Comparison of ENCODE assay signal across 21 mouse cellular contexts in genomic region chr12:84220951-84221891, GRCm38 (mm10). TPM values are rescaled to one million over a fixed set of nuclear protein-coding genes. Genes with fewer than 3 reads are reported as not detected.
DNase-seq lines count a peak whose midpoint lies in the region; ATAC-seq and TF ChIP-seq lines count a peak whose summit lies in the region.
"Had no signal": no experiment of that assay in that cellular context is flagged by ENCODE, and none has a peak within 500 bp of the region (broad histone marks: within the 10 kb centered on the region; RNA-seq: fewer than 3 reads in every experiment).

No protein-coding gene starts in this region.

- H3K4me1 ChIP-seq in forebrain, embryonic 13.5 days = peaks cover 61% of the 10 kb centered on the region
- peaks cover 15% of the 10 kb centered on the region for H3K4me1 ChIP-seq in forebrain, embryonic 11.5 days (replicated peaks; ENCODE audit: control insufficient read depth, insufficient read depth, low read length)
- peaks cover 36% of the 10 kb centered on the region for H3K4me1 ChIP-seq in liver, postnatal 0 days (ENCODE audit: insufficient read depth)
- peaks cover 61% of the 10 kb centered on the region for H3K4me1 ChIP-seq in liver, embryonic 12.5 days
- H3K4me1 ChIP-seq in midbrain, embryonic 16.5 days (ENCODE audit: control insufficient read depth, insufficient read depth, low read length) = peaks cover 17% of the 10 kb centered on the region
- peaks cover 9% of the 10 kb centered on the region for H3K4me1 ChIP-seq in lung, postnatal 0 days (ENCODE audit: insufficient read depth, low read depth, low read length)

- no peak for ATAC-seq in forebrain, embryonic 13.5 days
- ATAC-seq in forebrain, embryonic 11.5 days (replicated peaks; ENCODE audit: low FRiP score) = no peak
- no peak for ATAC-seq in liver, postnatal 0 days
- ATAC-seq in liver, embryonic 12.5 days = no peak
- no peak for ATAC-seq in midbrain, embryonic 16.5 days
- no peak for ATAC-seq in lung, postnatal 0 days

- H3K9me3 ChIP-seq in forebrain, embryonic 13.5 days (replicated peaks) = no peaks in the 10 kb centered on the region
- H3K9me3 ChIP-seq in forebrain, embryonic 11.5 days (ENCODE audit: control insufficient read depth, low read length) = no peaks in the 10 kb centered on the region
- no peaks in the 10 kb centered on the region for H3K9me3 ChIP-seq in liver, postnatal 0 days (ENCODE audit: low read length)
- no peaks in the 10 kb centered on the region for H3K9me3 ChIP-seq in liver, embryonic 12.5 days (replicated peaks)
- H3K9me3 ChIP-seq in midbrain, embryonic 16.5 days (replicated peaks; ENCODE audit: control insufficient read depth, low read length, poor library complexity, severe bottlenecking) = no peaks in the 10 kb centered on the region
- no peaks in the 10 kb centered on the region for H3K9me3 ChIP-seq in lung, postnatal 0 days (ENCODE audit: low read length)
- H3K9me3 ChIP-seq: embryonic facial prominence, embryonic 10.5 days; heart, embryonic 12.5 days; hindbrain, embryonic 15.5 days; limb, embryonic 15.5 days; neural tube, embryonic 15.5 days had no signal

- no peak overlapping the region for H3ac ChIP-seq in myocyte (ENCODE audit: control insufficient read depth, insufficient read length)

- DNase-seq in forebrain, embryonic 11.5 days (ENCODE audit: low spot score) = no peak
- DNase-seq in liver, postnatal 0 days = peak; percentile 24
- DNase-seq in lung, postnatal 0 days (ENCODE audit: low spot score) = no peak
- DNase-seq: cerebellum, adult 18-20 months; cerebellum, postnatal 36 days; gastrocnemius, postnatal 10 days; heart, adult 11 months; heart, postnatal 14 days; kidney, adult 11 months; kidney, postnatal 25 days; lung, adult 2 months; lung, postnatal 36 days had no signal

- H3K9ac ChIP-seq in forebrain, embryonic 13.5 days = no peak overlapping the region
- no peak overlapping the region for H3K9ac ChIP-seq in forebrain, embryonic 11.5 days (ENCODE audit: low read length)
- H3K9ac ChIP-seq in liver, postnatal 0 days (replicated peaks) = no peak overlapping the region
- H3K9ac ChIP-seq in liver, embryonic 12.5 days = no peak overlapping the region
- H3K9ac ChIP-seq in midbrain, embryonic 16.5 days (ENCODE audit: low read depth, low read length) = no peak overlapping the region
- H3K9ac ChIP-seq in lung, postnatal 0 days (replicated peaks; ENCODE audit: low read depth) = no peak overlapping the region
- H3K9ac ChIP-seq: hindbrain, embryonic 15.5 days; neural tube, embryonic 15.5 days had no signal

- H3K27ac ChIP-seq in forebrain, embryonic 13.5 days = peak overlapping the region; percentile 21
- no peak overlapping the region for H3K27ac ChIP-seq in forebrain, embryonic 11.5 days (ENCODE audit: low read depth, low read length)
- H3K27ac ChIP-seq in liver, postnatal 0 days (ENCODE audit: low read depth) = peak overlapping the region; percentile 64
- no peak overlapping the region for H3K27ac ChIP-seq in liver, embryonic 12.5 days
- H3K27ac ChIP-seq in midbrain, embryonic 16.5 days (ENCODE audit: low read length) = no peak overlapping the region
- H3K27ac ChIP-seq in lung, postnatal 0 days (ENCODE audit: low read length) = no peak overlapping the region

- H3K4me3 ChIP-seq in forebrain, embryonic 13.5 days = no peak overlapping the region
- H3K4me3 ChIP-seq in forebrain, embryonic 11.5 days (ENCODE audit: low read depth, low read length) = no peak overlapping the region
- no peak overlapping the region for H3K4me3 ChIP-seq in liver, postnatal 0 days (ENCODE audit: low read depth, low read length)
- no peak overlapping the region for H3K4me3 ChIP-seq in liver, embryonic 12.5 days
- H3K4me3 ChIP-seq in myocyte = peak overlapping the region; percentile 20
- H3K4me3 ChIP-seq in midbrain, embryonic 16.5 days (ENCODE audit: low read depth, low read length) = no peak overlapping the region
- H3K4me3 ChIP-seq in lung, postnatal 0 days (ENCODE audit: low read depth, low read length) = no peak overlapping the region

- no peak for TF ChIP-seq CTCF in liver, postnatal 0 days (IDR thresholded peaks at IDR 0.05; ENCODE audit: low read depth)
- no peak for TF ChIP-seq CTCF in lung, postnatal 0 days (IDR thresholded peaks at IDR 0.05)

- TF ChIP-seq POLR2A in myocyte (IDR thresholded peaks at IDR 0.05; ENCODE audit: insufficient read length, low read depth) = no peak

- H3K4me2 ChIP-seq in forebrain, embryonic 13.5 days = peak overlapping the region; percentile 20
- H3K4me2 ChIP-seq in forebrain, embryonic 11.5 days (ENCODE audit: low read depth, low read length, severe bottlenecking) = no peak overlapping the region
- H3K4me2 ChIP-seq in liver, postnatal 0 days (ENCODE audit: low read depth, low read length) = no peak overlapping the region
- H3K4me2 ChIP-seq in liver, embryonic 12.5 days = no peak overlapping the region
- peak overlapping the region; percentile 79 for H3K4me2 ChIP-seq in myocyte (ENCODE audit: low read depth)
- H3K4me2 ChIP-seq in midbrain, embryonic 16.5 days (ENCODE audit: low read length) = no peak overlapping the region
- H3K4me2 ChIP-seq in lung, postnatal 0 days (replicated peaks; ENCODE audit: low read depth, low read length) = no peak overlapping the region

- peaks cover 19% of the 10 kb centered on the region for H3K79me2 ChIP-seq in myocyte (ENCODE audit: control insufficient read depth, insufficient read depth)

- WGBS in forebrain, embryonic 13.5 days = 76% methylated on average over 14 of the region's 14 CpGs
- 80% methylated on average over 14 of the region's 14 CpGs for WGBS in forebrain, embryonic 11.5 days
- WGBS in liver, postnatal 0 days (ENCODE audit: insufficient replicate concordance) = 72% methylated on average over 14 of the region's 14 CpGs
- WGBS in liver, embryonic 12.5 days (ENCODE audit: insufficient replicate concordance) = 76% methylated on average over 14 of the region's 14 CpGs
- 77% methylated on average over 14 of the region's 14 CpGs for WGBS in midbrain, embryonic 16.5 days
- 87% methylated on average over 14 of the region's 14 CpGs for WGBS in lung, postnatal 0 days

- no peaks in the 10 kb centered on the region for H3K27me3 ChIP-seq in forebrain, embryonic 13.5 days
- no peaks in the 10 kb centered on the region for H3K27me3 ChIP-seq in forebrain, embryonic 11.5 days (ENCODE audit: control insufficient read depth, insufficient read depth, low read length)
- no peaks in the 10 kb centered on the region for H3K27me3 ChIP-seq in liver, postnatal 0 days (ENCODE audit: insufficient read depth, low read length)
- no peaks in the 10 kb centered on the region; the same call in none of the 2 replicates for H3K27me3 ChIP-seq in liver, embryonic 12.5 days (replicated peaks)
- no peaks in the 10 kb centered on the region for H3K27me3 ChIP-seq in myocyte (ENCODE audit: control insufficient read depth, insufficient read depth, insufficient read length)
- no peaks in the 10 kb centered on the region for H3K27me3 ChIP-seq in midbrain, embryonic 16.5 days (ENCODE audit: control insufficient read depth, insufficient read depth, low read depth, low read length)
- no peaks in the 10 kb centered on the region for H3K27me3 ChIP-seq in lung, postnatal 0 days (replicated peaks; ENCODE audit: insufficient read depth, low read length)
- H3K27me3 ChIP-seq: heart, embryonic 12.5 days; hindbrain, embryonic 15.5 days; limb, embryonic 15.5 days had no signal

- no peaks in the 10 kb centered on the region for H3K36me3 ChIP-seq in forebrain, embryonic 13.5 days (ENCODE audit: poor library complexity, severe bottlenecking)
- H3K36me3 ChIP-seq in forebrain, embryonic 11.5 days (ENCODE audit: control insufficient read depth, insufficient read depth, low read length) = no peaks in the 10 kb centered on the region
- 0 out of 2 replicates have a peak, but pooled peaks cover 2% of the 10 kb centered on the region for H3K36me3 ChIP-seq in liver, postnatal 0 days (replicated peaks; ENCODE audit: insufficient read depth, low read length)
- peaks cover 4% of the 10 kb centered on the region for H3K36me3 ChIP-seq in liver, embryonic 12.5 days
- no peaks in the 10 kb centered on the region for H3K36me3 ChIP-seq in myocyte (ENCODE audit: control insufficient read depth, insufficient read depth)
- H3K36me3 ChIP-seq in midbrain, embryonic 16.5 days (ENCODE audit: control insufficient read depth, insufficient read depth, low read length) = no peaks in the 10 kb centered on the region
- no peaks in the 10 kb centered on the region for H3K36me3 ChIP-seq in lung, postnatal 0 days (ENCODE audit: insufficient read depth, low read length)
- H3K36me3 ChIP-seq: heart, embryonic 12.5 days; hindbrain, embryonic 15.5 days; limb, embryonic 15.5 days; neural tube, embryonic 15.5 days had no signal

- no peak for TF ChIP-seq EP300 in liver, postnatal 0 days (IDR thresholded peaks at IDR 0.05; ENCODE audit: low read depth)
- TF ChIP-seq EP300 in lung, postnatal 0 days (IDR thresholded peaks at IDR 0.05) = no peak

TF ChIP-seq in myocyte, 11 proteins besides CTCF, POLR2A, EP300 and RAD21:
- TF ChIP-seq MYOD1 (IDR thresholded peaks at IDR 0.05; ENCODE audit: control insufficient read depth in 1 of 3, insufficient read length in 2 of 3, low read depth in 2 of 3) (no peak), MAX (IDR thresholded peaks at IDR 0.05; ENCODE audit: low read depth) (no peak), TCF3 (IDR thresholded peaks at IDR 0.05; ENCODE audit: insufficient read length, low read depth) (no peak), REST (IDR thresholded peaks at IDR 0.05; ENCODE audit: insufficient read depth, insufficient read length) (no peak), CEBPB (IDR thresholded peaks at IDR 0.05; ENCODE audit: insufficient read depth, poor library complexity, severe bottlenecking) (no peak), TCF12 (IDR thresholded peaks at IDR 0.05; ENCODE audit: insufficient read depth, poor library complexity, severe bottlenecking) (no peak), MYOG (IDR thresholded peaks at IDR 0.05; ENCODE audit: control insufficient read depth in 1 of 3, insufficient read depth in 1 of 3, insufficient read length in 2 of 3, low read depth in 2 of 3) (no peak), USF1 (IDR thresholded peaks at IDR 0.05; ENCODE audit: low read depth) (no peak), E2F4 (IDR thresholded peaks at IDR 0.05; ENCODE audit: insufficient read depth) (no peak), POLR2AphosphoS2 (IDR thresholded peaks at IDR 0.05; ENCODE audit: insufficient read length, low read depth) (no peak), SRF (IDR thresholded peaks at IDR 0.05; ENCODE audit: control insufficient read depth, insufficient read length, low read depth) (no peak)

RNA-seq across cellular contexts. Expression of gene Elmsan1, which starts 2.5 kb away (rescaled TPM):
- 5.0 and 5.6 TPM in 2 replicates for polyA plus RNA-seq in forebrain, embryonic 13.5 days (2015; fragmentation: Nextera tagmentation; extraction: Ambion mirVana)
- 7.6 and 9.6 TPM in 2 replicates for polyA plus RNA-seq in forebrain, embryonic 11.5 days (2014; fragmentation: Nextera tagmentation; extraction: Ambion mirVana)
- polyA plus RNA-seq in liver, postnatal 0 days (2015; fragmentation: Nextera tagmentation; extraction: Ambion mirVana) = 2.6 and 2.8 TPM in 2 replicates
- polyA plus RNA-seq in liver, embryonic 12.5 days (2016; fragmentation: Nextera tagmentation; extraction: Ambion mirVana) = 6.9 and 8.0 TPM in 2 replicates
- polyA plus RNA-seq in myocyte (2012; fragmentation: generic; extraction: Trizol) = 13.7 TPM
- 2.7 and 3.6 TPM in 2 replicates for polyA plus RNA-seq in midbrain, embryonic 16.5 days (2015; fragmentation: Nextera tagmentation; extraction: Ambion mirVana)
- 5.9 and 6.7 TPM in 2 replicates for polyA plus RNA-seq in lung, postnatal 0 days (2015; fragmentation: Nextera tagmentation; extraction: Ambion mirVana)

Comparison
In these comparisons a context has a peak if more than half of its experiments do, and no peak if none do; other contexts are left out.
1. H3K27ac ChIP-seq: peak in forebrain, embryonic 13.5 days (single experiment) and liver, postnatal 0 days (single experiment); none in forebrain, embryonic 11.5 days (single experiment), liver, embryonic 12.5 days (single experiment), midbrain, embryonic 16.5 days (single experiment) and lung, postnatal 0 days (single experiment).
2. H3K4me2 ChIP-seq: peak in forebrain, embryonic 13.5 days (single experiment) and myocyte (single experiment); none in forebrain, embryonic 11.5 days (single experiment), liver, postnatal 0 days (single experiment), liver, embryonic 12.5 days (single experiment), midbrain, embryonic 16.5 days (single experiment) and lung, postnatal 0 days (single experiment).